Mouse (Mus musculus) embryonic facial prominence, embryonic 10.5 days (tissue): ENCODE results near the gene Socs3. TPM values are rescaled to one million over a fixed set of nuclear protein-coding genes. Genes with fewer than 3 reads are reported as not detected.
A peak's percentile ranks its signal among the peaks of the same experiment; 100 is the strongest.

Experiments used
- DNase-seq: peaks from one replicate; pipeline ENCODE4 v3.0.0-alpha.2; 2017; ENCODE audit warnings: low spot score
- H3K27ac ChIP-seq: fragments of 300-500 bp; sonication (generic); replicated peaks from 2 replicates; pipeline ENCODE4 v1.5.1; 2016; ENCODE audit warnings: mild to moderate bottlenecking
- H3K27me3 ChIP-seq: fragments of 300-500 bp; sonication (generic); replicated peaks from 2 replicates; pipeline ENCODE4 v1.6.1; 2016; ENCODE audit warnings: low read depth, mild to moderate bottlenecking; ENCODE audit not compliant: poor library complexity, severe bottlenecking
- H3K36me3 ChIP-seq: fragments of 300-500 bp; sonication (generic); replicated peaks from 2 replicates; pipeline ENCODE4 v1.6.1; 2016; ENCODE audit warnings: mild to moderate bottlenecking, moderate library complexity
- H3K4me1 ChIP-seq: fragments of 300-500 bp; sonication (generic); 2 replicates; pipeline ENCODE4 v1.6.1; 2016
- H3K4me3 ChIP-seq: fragments of 300-500 bp; sonication (generic); 2 replicates; pipeline ENCODE4 v1.5.1; 2016; ENCODE audit warnings: mild to moderate bottlenecking, moderate library complexity
- H3K9me3 ChIP-seq: fragments of 300-500 bp; sonication (generic); 2 replicates; pipeline ENCODE4 v1.6.1; 2016; ENCODE audit warnings: mild to moderate bottlenecking
- WGBS: fragments of 180-500 bp; shearing (Covaris S2); methylation state at CpG from one replicate; pipeline ENCODE4 v1.1.7; 2016; 5-methylcytosine and 5-hydroxymethylcytosine counted together
- polyA plus RNA-seq: library from polyadenylated mRNA; unstranded; fragments of >200 nt; fragmentation: Nextera tagmentation; extraction: Ambion mirVana; gene quantifications from 2 replicates; pipeline ENCODE4 v1.2.1, GENCODE M21; 2016

Socs3 gene
- polyA plus RNA-seq, 1 experiment from 2014 or later: 16.7 TPM

- H3K27ac ChIP-seq: peak overlapping the region; percentile 80
- no peaks in the 10 kb centered on the region for H3K9me3 ChIP-seq
- H3K4me3 ChIP-seq: peak overlapping the region; percentile 21; the same call in 1 of the 2 replicates
- WGBS: 32% methylated on average over 4 of the region's 4 CpGs
- peaks cover 76% of the 10 kb centered on the region for H3K4me1 ChIP-seq
- no peak for DNase-seq
- H3K27me3 ChIP-seq: peaks cover 35% of the 10 kb centered on the region
- H3K36me3 ChIP-seq: no peaks in the 10 kb centered on the region
These were observed 30.7 kb downstream of the Socs3 start for GRCm38 (mm10) chr11:117939004-117939730.

GRCm38 (mm10) chr11:117936202-117936601 lies 33.6 kb downstream of the Socs3 start:
- Histone ChIP-seq H3K9me3 (no peaks in the 10 kb centered on the region), H3K27ac (peak overlapping the region; percentile 61), H3K4me3 (no peak overlapping the region), H3K4me1 (peaks cover 97% of the 10 kb centered on the region), H3K36me3 (no peaks in the 10 kb centered on the region), H3K27me3 (peaks cover 60% of the 10 kb centered on the region)
- WGBS: 33% methylated on average over 8 of the region's 8 CpGs
- no peak for DNase-seq

GRCm38 (mm10) chr11:117935616-117936015 lies 34.2 kb downstream of the Socs3 start:
- no peak for DNase-seq
- Histone ChIP-seq H3K9me3 (no peaks in the 10 kb centered on the region), H3K27me3 (peaks cover 61% of the 10 kb centered on the region), H3K27ac (peak overlapping the region; percentile 61), H3K4me1 (peaks cover 97% of the 10 kb centered on the region), H3K4me3 (no peak overlapping the region), H3K36me3 (no peaks in the 10 kb centered on the region)
- 63% methylated on average over 9 of the region's 9 CpGs for WGBS

GRCm38 (mm10) chr11:117934576-117935368 lies 35.1 kb downstream of the Socs3 start:
- H3K27ac ChIP-seq: peak overlapping the region; percentile 61
- no peaks in the 10 kb centered on the region for H3K9me3 ChIP-seq
- peak; percentile 54 for DNase-seq
- H3K36me3 ChIP-seq: no peaks in the 10 kb centered on the region
- 39% methylated on average over 5 of the region's 5 CpGs for WGBS
- peaks cover 66% of the 10 kb centered on the region for H3K27me3 ChIP-seq
- H3K4me3 ChIP-seq: no peak overlapping the region
- H3K4me1 ChIP-seq: peaks cover 95% of the 10 kb centered on the region

GRCm38 (mm10) chr11:117934168-117934567 lies 35.7 kb downstream of the Socs3 start:
- DNase-seq: no peak
- H3K4me1 ChIP-seq: peaks cover 89% of the 10 kb centered on the region
- 30% methylated on average over 2 of the region's 2 CpGs for WGBS
- H3K27ac ChIP-seq: peak overlapping the region; percentile 61
- H3K27me3 ChIP-seq: peaks cover 72% of the 10 kb centered on the region
- no peaks in the 10 kb centered on the region for H3K9me3 ChIP-seq
- no peaks in the 10 kb centered on the region for H3K36me3 ChIP-seq
- H3K4me3 ChIP-seq: no peak overlapping the region

- Histone ChIP-seq H3K4me3 (no peak overlapping the region), H3K4me1 (peaks cover 71% of the 10 kb centered on the region), H3K9me3 (no peaks in the 10 kb centered on the region), H3K36me3 (no peaks in the 10 kb centered on the region), H3K27me3 (peaks cover 77% of the 10 kb centered on the region), H3K27ac (peak overlapping the region; percentile 70)
- peak; percentile 38 for DNase-seq
- 22% methylated on average over 4 of the region's 4 CpGs for WGBS
These were observed 37.7 kb downstream of the Socs3 start for GRCm38 (mm10) chr11:117932195-117932594.

- Histone ChIP-seq H3K4me3 (no peak overlapping the region), H3K27me3 (peaks cover 77% of the 10 kb centered on the region), H3K36me3 (no peaks in the 10 kb centered on the region), H3K27ac (no peak overlapping the region), H3K9me3 (no peaks in the 10 kb centered on the region), H3K4me1 (peaks cover 66% of the 10 kb centered on the region)
- 48% methylated on average over 6 of the region's 6 CpGs for WGBS
- no peak for DNase-seq
These were observed 38.3 kb downstream of the Socs3 start for GRCm38 (mm10) chr11:117931576-117931975.

GRCm38 (mm10) chr11:117930781-117931338 lies 39.0 kb downstream of the Socs3 start:
- peak; percentile 85 for DNase-seq
- 2% methylated on average over 48 of the region's 48 CpGs for WGBS
- Histone ChIP-seq H3K9me3 (no peaks in the 10 kb centered on the region), H3K27me3 (peaks cover 70% of the 10 kb centered on the region), H3K27ac (peak overlapping the region; percentile 83), H3K36me3 (no peaks in the 10 kb centered on the region), H3K4me3 (peak overlapping the region; percentile 66), H3K4me1 (peaks cover 59% of the 10 kb centered on the region)

GRCm38 (mm10) chr11:117925541-117925940 lies 44.3 kb downstream of the Socs3 start:
- peaks cover 24% of the 10 kb centered on the region for H3K27me3 ChIP-seq

GRCm38 (mm10) chr11:117924466-117924865 lies 45.4 kb downstream of the Socs3 start:
- Histone ChIP-seq H3K4me3 (no peak overlapping the region), H3K27me3 (peaks cover 13% of the 10 kb centered on the region), H3K4me1 (peaks cover 8% of the 10 kb centered on the region), H3K27ac (no peak overlapping the region), H3K36me3 (no peaks in the 10 kb centered on the region), H3K9me3 (no peaks in the 10 kb centered on the region)
- DNase-seq: no peak
- WGBS: 74% methylated on average over 6 of the region's 6 CpGs

More at GRCm38 (mm10) chr11:117925541-117925940, 44.3 kb downstream of the Socs3 start:
- Histone ChIP-seq H3K27ac (no peak overlapping the region), H3K36me3 (no peaks in the 10 kb centered on the region), H3K9me3 (no peaks in the 10 kb centered on the region), H3K4me1 (peaks cover 11% of the 10 kb centered on the region), H3K4me3 (no peak overlapping the region)
- no peak for DNase-seq
- 57% methylated on average over 1 of the region's 1 CpGs for WGBS

GRCm38 (mm10) chr11:117923279-117923678 lies 46.6 kb downstream of the Socs3 start:
- H3K4me3 ChIP-seq: no peak overlapping the region
- H3K27ac ChIP-seq: 0 out of 2 replicates have a peak overlapping the region, but pooled peaks have one; percentile 21
- H3K9me3 ChIP-seq: no peaks in the 10 kb centered on the region
- no peak for DNase-seq
- 82% methylated on average over 11 of the region's 11 CpGs for WGBS
- peaks cover 20% of the 10 kb centered on the region for H3K4me1 ChIP-seq
- H3K36me3 ChIP-seq: no peaks in the 10 kb centered on the region
- H3K27me3 ChIP-seq: peaks cover 6% of the 10 kb centered on the region; the same call in 1 of the 2 replicates

- H3K9me3 ChIP-seq: peaks cover 9% of the 10 kb centered on the region; the same call in 1 of the 2 replicates
- DNase-seq: peak; percentile 39
- WGBS: 6% methylated on average over 5 of the region's 5 CpGs
- H3K36me3 ChIP-seq: no peaks in the 10 kb centered on the region
- H3K4me3 ChIP-seq: no peak overlapping the region
- 0 out of 2 replicates have a peak overlapping the region, but pooled peaks have one; percentile 30 for H3K27ac ChIP-seq
- H3K4me1 ChIP-seq: peaks cover 29% of the 10 kb centered on the region
- H3K27me3 ChIP-seq: peaks cover 23% of the 10 kb centered on the region
These were observed 50.6 kb downstream of the Socs3 start for GRCm38 (mm10) chr11:117919211-117919610.
